Mouse (Mus musculus): ENCODE measurements around the gene Gm38394. TPM values are rescaled to one million over a fixed set of nuclear protein-coding genes. Genes with fewer than 3 reads are reported as not detected.

The Gm38394 gene
- polyA plus RNA-seq, 1 experiment from 2014 or later: 3.5 TPM

GRCm38 (mm10) chr1:133610601-133611000, 50.5 kb downstream of the Gm38394 start:
- Histone ChIP-seq H3K27me3 (ENCODE audit: insufficient read depth, low read length) (no peaks in the 10 kb centered on the region), H3K27ac (no peak overlapping the region), H3K4me3 (replicated peaks; ENCODE audit: low read depth, low read length) (no peak overlapping the region), H3K9ac (ENCODE audit: low read depth, low read length) (no peak overlapping the region), H3K4me1 (replicated peaks; ENCODE audit: insufficient read depth, low read length) (no peaks in the 10 kb centered on the region), H3K4me2 (ENCODE audit: low read length) (peak overlapping the region; percentile 34; the same call in 1 of the 2 replicates), H3K9me3 (replicated peaks; ENCODE audit: low read length) (no peaks in the 10 kb centered on the region), H3K36me3 (ENCODE audit: insufficient read depth, low read length) (peaks cover 21% of the 10 kb centered on the region; the same call in 1 of the 2 replicates)
- ATAC-seq (replicated peaks; ENCODE audit: low FRiP score, low read depth) (no peak), DNase-seq (ENCODE audit: low spot score) (no peak)
- TF ChIP-seq CTCF (IDR thresholded peaks at IDR 0.05; ENCODE audit: low read depth): no peak; the same call in 1 of the 2 replicates
- 52% methylated on average over 6 of the region's 6 CpGs for WGBS

DNA sequence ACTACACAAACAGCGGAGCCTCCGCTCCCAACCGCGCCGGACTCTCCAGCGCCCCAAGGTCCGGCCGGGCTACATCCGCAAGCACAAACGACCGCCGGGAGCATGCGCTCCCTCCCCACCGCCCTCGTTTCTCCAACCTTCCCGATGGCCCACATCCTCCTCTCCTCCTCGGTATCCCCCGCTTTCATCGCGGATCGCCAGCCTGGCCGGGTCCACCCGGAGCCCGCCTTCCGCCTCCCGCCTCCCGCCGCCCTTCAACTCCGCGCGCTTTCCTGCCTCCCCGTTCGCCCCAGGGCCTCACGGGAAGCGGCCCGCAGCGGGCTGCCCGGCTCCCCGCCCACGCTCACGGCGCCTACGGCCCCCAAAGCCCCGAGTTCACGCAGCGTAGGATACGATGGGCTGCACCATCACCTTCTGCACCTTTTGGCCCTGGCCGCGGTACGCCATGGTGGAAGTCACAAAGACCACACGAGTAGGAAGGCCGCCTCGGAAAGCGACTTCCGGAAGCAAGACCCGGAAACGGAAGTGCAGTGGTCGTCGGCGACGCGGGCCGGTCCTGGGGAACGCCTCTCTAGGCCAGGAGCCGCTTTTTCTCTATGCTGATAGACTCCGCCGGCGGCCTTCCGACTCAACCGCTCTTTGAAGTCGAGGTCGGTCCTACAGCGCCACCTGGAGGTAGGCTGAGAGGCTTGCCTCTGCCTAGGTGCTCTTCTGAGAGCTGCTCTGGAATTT, 51.2 kb downstream of the Gm38394 start, which contains the start of gene Snrpe:
Snrpe (minus strand) TSS at position 521 of the 732 bp plus-strand sequence.
- peak; percentile 100 for DNase-seq (ENCODE audit: low spot score)

DNA sequence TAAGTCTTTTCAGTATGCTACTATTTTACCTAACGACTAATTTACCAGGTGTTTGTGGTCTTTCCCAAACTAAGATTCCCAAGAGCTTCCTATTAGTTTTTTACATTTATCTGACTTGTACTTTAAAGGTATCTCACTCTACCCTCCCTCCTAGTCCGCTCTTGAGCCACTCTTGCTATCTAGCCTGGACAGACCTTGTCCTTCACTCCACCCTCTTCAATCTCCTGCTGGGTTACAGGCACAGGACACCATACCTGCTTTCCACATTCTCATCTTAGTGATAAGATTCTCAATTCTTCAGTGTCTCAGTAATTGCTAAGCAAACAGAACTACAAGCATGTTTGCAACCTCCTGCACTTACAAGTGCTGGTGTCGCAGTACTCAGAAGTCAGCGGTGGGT, 57.9 kb downstream of the Gm38394 start:
- H3K27ac ChIP-seq: no peak overlapping the region
- ATAC-seq (replicated peaks; ENCODE audit: low FRiP score, low read depth) (no peak), DNase-seq (ENCODE audit: low spot score) (no peak)
- no peak overlapping the region for H3K4me2 ChIP-seq (ENCODE audit: low read length)
- H3K36me3 ChIP-seq (ENCODE audit: insufficient read depth, low read length): peaks cover 60% of the 10 kb centered on the region
- no peaks in the 10 kb centered on the region for H3K9me3 ChIP-seq (replicated peaks; ENCODE audit: low read length)
- 96% methylated on average over 4 of the region's 4 CpGs for WGBS
- H3K4me3 ChIP-seq (replicated peaks; ENCODE audit: low read depth, low read length): no peak overlapping the region
- H3K27me3 ChIP-seq (ENCODE audit: insufficient read depth, low read length): no peaks in the 10 kb centered on the region
- no peak overlapping the region for H3K9ac ChIP-seq (ENCODE audit: low read depth, low read length)
- H3K4me1 ChIP-seq (replicated peaks; ENCODE audit: insufficient read depth, low read length): no peaks in the 10 kb centered on the region
- no peak for TF ChIP-seq CTCF (IDR thresholded peaks at IDR 0.05; ENCODE audit: low read depth)

More for the DNA sequence above, 51.2 kb downstream of the Gm38394 start, which contains the start of gene Snrpe:
- Histone ChIP-seq H3K36me3 (ENCODE audit: insufficient read depth, low read length) (peaks cover 28% of the 10 kb centered on the region), H3K27me3 (ENCODE audit: insufficient read depth, low read length) (no peaks in the 10 kb centered on the region), H3K4me2 (ENCODE audit: low read length) (peak within 1 kb of the TSS; percentile 55), H3K9ac (ENCODE audit: low read depth, low read length) (peak within 1 kb of the TSS; percentile 95), H3K9me3 (replicated peaks; ENCODE audit: low read length) (no peaks in the 10 kb centered on the region), H3K27ac (peak within 1 kb of the TSS; percentile 95), H3K4me1 (replicated peaks; ENCODE audit: insufficient read depth, low read length) (no peaks in the 10 kb centered on the region), H3K4me3 (replicated peaks; ENCODE audit: low read depth, low read length) (peak within 1 kb of the TSS; percentile 93)
- WGBS: under 1% methylated on average over 72 of the region's 73 CpGs
- peak; percentile 99 for TF ChIP-seq CTCF (IDR thresholded peaks at IDR 0.05; ENCODE audit: low read depth)
- peak; percentile 96 for ATAC-seq (replicated peaks; ENCODE audit: low FRiP score, low read depth)

DNA sequence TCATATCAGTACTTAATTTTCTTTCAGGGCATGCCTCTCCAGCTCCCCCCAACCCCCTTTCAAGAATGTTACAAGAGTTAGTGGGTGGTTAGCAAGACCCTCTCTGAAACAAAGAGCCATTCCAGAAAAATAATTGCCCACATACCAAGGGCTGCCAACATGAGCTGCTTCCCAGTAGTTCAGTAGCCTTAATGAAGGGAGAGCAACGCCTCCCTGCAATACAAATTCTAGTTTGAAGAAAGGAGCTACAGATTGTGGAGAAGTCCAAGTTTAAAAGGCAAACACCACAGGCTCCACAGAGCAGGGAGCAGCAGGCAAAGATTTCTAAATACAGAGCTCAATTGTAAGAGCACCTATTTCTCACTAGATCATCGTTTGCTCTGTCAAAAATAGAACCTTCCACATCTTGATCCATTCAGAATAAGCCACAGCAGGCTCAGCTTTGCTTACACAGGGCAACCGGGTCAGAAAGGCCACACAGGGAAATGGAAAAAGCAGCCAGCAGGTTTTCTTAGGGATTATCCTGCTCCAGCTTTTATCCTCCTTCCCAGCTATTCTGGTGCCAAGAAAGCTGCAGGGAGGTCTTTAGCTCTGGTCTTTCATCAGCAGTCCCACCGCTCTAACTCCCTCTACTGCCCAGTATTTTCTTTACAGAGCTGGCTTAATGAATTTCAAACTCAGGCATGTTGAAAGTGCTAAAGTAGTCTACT, 64.7 kb downstream of the Gm38394 start:
- H3K9ac ChIP-seq (ENCODE audit: low read depth, low read length): no peak overlapping the region
- peak; percentile 91 for DNase-seq (ENCODE audit: low spot score)
- no peak overlapping the region for H3K4me2 ChIP-seq (ENCODE audit: low read length)
- 0 out of 2 replicates have a peak, but pooled peaks cover under 1% of the 10 kb centered on the region for H3K36me3 ChIP-seq (ENCODE audit: insufficient read depth, low read length)
- 26% methylated on average over 4 of the region's 4 CpGs for WGBS
- H3K4me3 ChIP-seq (replicated peaks; ENCODE audit: low read depth, low read length): no peak overlapping the region
- no peaks in the 10 kb centered on the region for H3K27me3 ChIP-seq (ENCODE audit: insufficient read depth, low read length)
- no peaks in the 10 kb centered on the region for H3K9me3 ChIP-seq (replicated peaks; ENCODE audit: low read length)
- peaks cover 3% of the 10 kb centered on the region; the same call in 1 of the 2 replicates for H3K4me1 ChIP-seq (replicated peaks; ENCODE audit: insufficient read depth, low read length)
- peak; percentile 78 for TF ChIP-seq CTCF (IDR thresholded peaks at IDR 0.05; ENCODE audit: low read depth)
- no peak overlapping the region for H3K27ac ChIP-seq
- ATAC-seq (replicated peaks; ENCODE audit: low FRiP score, low read depth): no peak

- Histone ChIP-seq H3K4me1 (replicated peaks; ENCODE audit: insufficient read depth, low read length) (no peaks in the 10 kb centered on the region), H3K9me3 (replicated peaks; ENCODE audit: low read length) (no peaks in the 10 kb centered on the region), H3K27ac (no peak overlapping the region), H3K4me3 (replicated peaks; ENCODE audit: low read depth, low read length) (no peak overlapping the region), H3K27me3 (ENCODE audit: insufficient read depth, low read length) (no peaks in the 10 kb centered on the region), H3K9ac (ENCODE audit: low read depth, low read length) (no peak overlapping the region), H3K4me2 (ENCODE audit: low read length) (no peak overlapping the region), H3K36me3 (ENCODE audit: insufficient read depth, low read length) (no peaks in the 10 kb centered on the region)
- peak; percentile 60 for TF ChIP-seq CTCF (IDR thresholded peaks at IDR 0.05; ENCODE audit: low read depth)
- 68% methylated on average over 6 of the region's 6 CpGs for WGBS
- no peak for ATAC-seq (replicated peaks; ENCODE audit: low FRiP score, low read depth)
- DNase-seq (ENCODE audit: low spot score): peak; percentile 67
Measured at GRCm38 (mm10) chr1:133585995-133586537, 75.1 kb downstream of the Gm38394 start.

- Histone ChIP-seq H3K27ac (no peak overlapping the region), H3K36me3 (ENCODE audit: insufficient read depth, low read length) (no peaks in the 10 kb centered on the region), H3K4me3 (replicated peaks; ENCODE audit: low read depth, low read length) (no peak overlapping the region), H3K9me3 (replicated peaks; ENCODE audit: low read length) (peaks cover 5% of the 10 kb centered on the region), H3K4me1 (replicated peaks; ENCODE audit: insufficient read depth, low read length) (no peaks in the 10 kb centered on the region), H3K9ac (ENCODE audit: low read depth, low read length) (no peak overlapping the region), H3K4me2 (ENCODE audit: low read length) (no peak overlapping the region), H3K27me3 (ENCODE audit: insufficient read depth, low read length) (no peaks in the 10 kb centered on the region)
- 55% methylated on average over 11 of the region's 11 CpGs for WGBS
- DNase-seq (ENCODE audit: low spot score): peak; percentile 41
- TF ChIP-seq CTCF (IDR thresholded peaks at IDR 0.05; ENCODE audit: low read depth): no peak
- ATAC-seq (replicated peaks; ENCODE audit: low FRiP score, low read depth): no peak
Measured at GRCm38 (mm10) chr1:133571293-133571692, 89.8 kb downstream of the Gm38394 start.

Other genes starting within 250 kb of the Gm38394 start
- gene Sox13, start 236.9 kb downstream of the Gm38394 start, polyA plus RNA-seq (2015; fragmentation: Nextera tagmentation; extraction: Ambion mirVana): 12.0 and 13.7 TPM in 2 replicates
- gene Snrpe, start 51.0 kb downstream of the Gm38394 start, polyA plus RNA-seq (2015; fragmentation: Nextera tagmentation; extraction: Ambion mirVana): 591 and 663 TPM in 2 replicates
- not detected in 2 replicates for gene Zbed6, start 433 bp downstream of the Gm38394 start, polyA plus RNA-seq (2015; fragmentation: Nextera tagmentation; extraction: Ambion mirVana)
- gene Lax1, start 28.8 kb upstream of the Gm38394 start, polyA plus RNA-seq (2015; fragmentation: Nextera tagmentation; extraction: Ambion mirVana): 0.58 and 0.61 TPM in 2 replicates
- 5.6 and 7.2 TPM in 2 replicates for gene Atp2b4, start 139.7 kb upstream of the Gm38394 start, polyA plus RNA-seq (2015; fragmentation: Nextera tagmentation; extraction: Ambion mirVana)
- gene Optc, start 246.7 kb upstream of the Gm38394 start, polyA plus RNA-seq (2015; fragmentation: Nextera tagmentation; extraction: Ambion mirVana): 0.39 and 0.40 TPM in 2 replicates